Mouse (Mus musculus) olfactory bulb, adult 2 months (tissue): ENCODE measurements around the gene Fmo4. TPM values are rescaled to one million over a fixed set of nuclear protein-coding genes. Genes with fewer than 3 reads are reported as not detected.

Source experiments
- H3K27ac ChIP-seq: fragments of 200-500 bp; 2 replicates; pipeline ENCODE4 v1.5.1; 2012; ENCODE audit warnings: low read depth, low read length; ENCODE audit not compliant: insufficient read depth
- H3K4me1 ChIP-seq: fragments of 200-500 bp; 2 replicates; pipeline ENCODE4 v1.6.1; 2012; ENCODE audit warnings: low read length; ENCODE audit not compliant: control insufficient read depth, insufficient read depth
- H3K4me3 ChIP-seq: fragments of 200-500 bp; 2 replicates; pipeline ENCODE4 v1.5.1; 2012; ENCODE audit warnings: mild to moderate bottlenecking, low read depth, low read length, moderate library complexity; ENCODE audit not compliant: insufficient read depth
- CTCF ChIP-seq: fragments of 200-500 bp; IDR thresholded peaks from 2 replicates; pipeline ENCODE4 v1.5.1; 2012; ENCODE audit warnings: low read depth, mild to moderate bottlenecking, low read length, moderate library complexity; ENCODE audit not compliant: insufficient read depth
- POLR2A ChIP-seq: fragments of 200-500 bp; IDR thresholded peaks from 2 replicates; pipeline ENCODE4 v1.6.1; 2012; ENCODE audit warnings: mild to moderate bottlenecking, low read depth, low read length, moderate library complexity; ENCODE audit not compliant: insufficient read depth
- WGBS: fragments of 180-500 bp; shearing (Covaris S2); methylation state at CpG from one replicate; pipeline ENCODE4 v1.1.7; 2018; 5-methylcytosine and 5-hydroxymethylcytosine counted together
- polyA plus RNA-seq: library from polyadenylated mRNA; stranded (reverse); fragments of >200 nt; gene quantifications from 2 replicates; pipeline ENCODE4 v1.2.4, GENCODE M21; 2012; ENCODE audit warnings: low replicate concordance; ENCODE audit not compliant: missing spikeins, insufficient read depth, insufficient read length

Fmo4 gene
- polyA plus RNA-seq, 1 experiment, result not detected

DNA sequence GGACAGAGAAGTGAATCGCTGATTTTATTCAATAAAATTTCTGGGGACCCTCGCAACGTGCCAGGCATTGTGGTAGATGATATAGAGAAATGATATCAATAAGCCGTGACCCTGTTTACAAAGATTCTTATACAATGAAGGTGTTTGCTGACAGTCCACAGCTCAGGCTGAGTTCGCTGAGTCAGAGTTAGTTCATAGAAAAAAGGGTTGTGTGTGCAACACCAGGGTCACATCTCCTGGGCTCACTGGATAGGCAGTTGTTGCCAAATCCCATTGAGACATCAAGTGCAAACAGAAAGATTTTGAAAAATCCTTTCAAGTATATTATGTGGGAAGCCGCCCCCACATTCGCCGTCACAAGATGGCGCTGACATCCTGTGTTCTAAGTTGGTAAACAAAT, 26.4 kb upstream of the Fmo4 start:
- WGBS, result 96% methylated on average over 9 of the region's 9 CpGs
- TF ChIP-seq POLR2A, result no peak
- no peak overlapping the region for H3K4me3 ChIP-seq
- H3K27ac ChIP-seq, result no peak overlapping the region
- H3K4me1 ChIP-seq, result no peaks in the 10 kb centered on the region

DNA sequence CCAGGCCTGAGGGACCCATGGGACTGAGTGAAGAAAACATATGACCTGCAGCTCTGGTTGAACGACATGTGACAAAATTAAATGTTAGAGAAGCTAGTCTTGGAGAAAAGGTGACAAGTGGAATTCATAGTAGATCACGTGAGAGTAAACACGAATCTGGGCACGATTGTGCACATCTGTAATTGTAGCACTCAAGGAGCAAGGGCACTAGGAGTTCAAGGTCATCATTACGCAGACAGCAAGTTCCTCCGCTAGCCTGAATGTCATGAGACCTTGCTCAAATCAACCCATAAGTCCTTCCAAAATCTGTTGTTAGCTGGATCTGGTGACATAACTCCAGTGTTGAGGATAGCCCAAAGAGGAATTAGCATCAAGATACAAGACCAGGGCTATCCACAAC, 25.2 kb upstream of the Fmo4 start:
- no peak overlapping the region for H3K27ac ChIP-seq
- no peak overlapping the region for H3K4me3 ChIP-seq
- no peak for TF ChIP-seq CTCF
- WGBS, result 92% methylated on average over 6 of the region's 6 CpGs
- no peaks in the 10 kb centered on the region for H3K4me1 ChIP-seq

DNA sequence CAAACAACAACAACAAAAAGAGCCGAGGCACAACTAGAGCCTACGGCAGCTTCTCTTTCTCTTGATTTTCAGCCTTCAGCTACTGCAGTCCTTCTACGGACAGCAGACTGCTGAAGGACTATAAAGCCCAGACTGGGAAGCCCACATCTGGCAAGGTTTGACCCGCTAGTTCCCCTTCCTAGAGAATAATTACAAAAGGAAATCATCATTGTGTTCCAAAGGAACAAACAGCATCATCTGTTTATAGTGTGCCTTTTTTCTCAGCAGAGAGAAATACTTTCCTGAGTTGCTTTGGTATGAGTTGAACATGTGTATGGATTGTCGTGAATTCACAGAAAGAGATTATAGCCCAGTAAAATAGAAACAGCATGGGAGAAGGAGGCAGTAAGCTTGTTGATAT, 20.6 kb upstream of the Fmo4 start:
- 83% methylated on average over 5 of the region's 5 CpGs for WGBS

GRCm38 (mm10) chr1:162832574-162832953, 18.8 kb upstream of the Fmo4 start:
- H3K27ac ChIP-seq, result no peak overlapping the region

More for the DNA sequence above, 20.6 kb upstream of the Fmo4 start:
- Histone ChIP-seq H3K4me1 (peaks cover 5% of the 10 kb centered on the region), H3K4me3 (no peak overlapping the region), H3K27ac (no peak overlapping the region)
- TF ChIP-seq CTCF, result no peak
- no peak for TF ChIP-seq POLR2A

DNA sequence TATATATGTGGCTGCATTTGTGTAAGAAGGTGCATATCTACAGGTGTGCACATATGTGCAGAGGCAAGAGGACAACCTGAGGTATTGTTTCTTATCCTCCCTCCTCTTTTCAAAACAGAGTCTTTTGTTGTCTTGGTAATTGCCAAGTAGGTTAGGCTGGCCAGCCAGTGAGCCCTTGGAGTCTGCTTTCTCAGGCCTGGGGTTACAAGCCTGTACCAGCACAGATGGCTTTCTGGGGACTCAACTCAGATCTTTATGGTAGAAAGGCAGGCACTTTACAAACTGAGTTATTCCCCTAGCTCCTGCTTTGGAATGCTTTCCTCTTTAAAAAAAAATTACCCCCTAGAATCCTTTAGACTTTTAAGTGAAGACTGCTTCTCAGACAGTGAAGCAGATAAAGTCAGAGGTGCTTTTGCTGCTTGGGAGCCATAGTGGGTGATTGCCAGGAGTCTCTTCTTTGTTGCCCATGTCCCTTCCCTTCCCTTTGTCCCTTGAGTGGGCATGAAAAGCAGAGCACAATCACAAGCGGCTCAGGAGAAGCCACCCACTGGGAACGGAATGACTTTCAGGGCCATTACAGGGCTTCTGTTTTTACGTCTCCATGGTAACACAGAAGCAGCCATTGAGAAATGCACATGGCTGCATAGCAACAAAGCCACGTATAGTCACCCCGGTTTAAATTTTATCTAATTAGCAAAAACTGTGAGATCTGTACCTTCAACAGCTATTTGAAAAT, 18.2 kb upstream of the Fmo4 start:
- H3K27ac ChIP-seq, result no peak overlapping the region
- peaks cover 5% of the 10 kb centered on the region for H3K4me1 ChIP-seq
- no peak overlapping the region for H3K4me3 ChIP-seq
- WGBS, result 9% methylated on average over 5 of the region's 5 CpGs
- TF ChIP-seq POLR2A, result no peak
- TF ChIP-seq CTCF, result no peak

More at GRCm38 (mm10) chr1:162832574-162832953, 18.8 kb upstream of the Fmo4 start:
- H3K4me3 ChIP-seq, result no peak overlapping the region
- WGBS, result 34% methylated on average over 5 of the region's 5 CpGs
- TF ChIP-seq POLR2A (no peak), CTCF (no peak)
- peaks cover 5% of the 10 kb centered on the region for H3K4me1 ChIP-seq

DNA sequence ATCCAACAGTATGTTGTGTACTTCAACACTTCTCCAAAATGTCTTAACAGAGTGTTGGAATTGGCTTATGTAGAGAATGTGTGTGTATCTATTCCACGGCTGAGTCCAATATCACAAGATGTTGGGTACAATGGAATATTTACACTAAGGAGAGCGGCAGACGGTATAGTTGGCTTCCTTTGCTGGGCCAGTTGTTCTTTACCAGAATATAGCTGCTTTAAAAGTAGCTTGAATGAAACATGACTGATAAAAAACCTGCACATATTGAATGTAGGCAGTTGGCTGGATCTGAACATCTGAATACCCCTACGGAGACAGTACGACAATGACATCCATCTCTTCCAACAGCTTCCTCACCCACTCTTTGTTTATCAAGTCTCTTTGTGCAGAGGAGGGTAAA, 5.5 kb upstream of the Fmo4 start:
- TF ChIP-seq POLR2A (no peak), CTCF (no peak)
- 91% methylated on average over 5 of the region's 5 CpGs for WGBS
- Histone ChIP-seq H3K27ac (no peak overlapping the region), H3K4me1 (no peaks in the 10 kb centered on the region), H3K4me3 (no peak overlapping the region)

DNA sequence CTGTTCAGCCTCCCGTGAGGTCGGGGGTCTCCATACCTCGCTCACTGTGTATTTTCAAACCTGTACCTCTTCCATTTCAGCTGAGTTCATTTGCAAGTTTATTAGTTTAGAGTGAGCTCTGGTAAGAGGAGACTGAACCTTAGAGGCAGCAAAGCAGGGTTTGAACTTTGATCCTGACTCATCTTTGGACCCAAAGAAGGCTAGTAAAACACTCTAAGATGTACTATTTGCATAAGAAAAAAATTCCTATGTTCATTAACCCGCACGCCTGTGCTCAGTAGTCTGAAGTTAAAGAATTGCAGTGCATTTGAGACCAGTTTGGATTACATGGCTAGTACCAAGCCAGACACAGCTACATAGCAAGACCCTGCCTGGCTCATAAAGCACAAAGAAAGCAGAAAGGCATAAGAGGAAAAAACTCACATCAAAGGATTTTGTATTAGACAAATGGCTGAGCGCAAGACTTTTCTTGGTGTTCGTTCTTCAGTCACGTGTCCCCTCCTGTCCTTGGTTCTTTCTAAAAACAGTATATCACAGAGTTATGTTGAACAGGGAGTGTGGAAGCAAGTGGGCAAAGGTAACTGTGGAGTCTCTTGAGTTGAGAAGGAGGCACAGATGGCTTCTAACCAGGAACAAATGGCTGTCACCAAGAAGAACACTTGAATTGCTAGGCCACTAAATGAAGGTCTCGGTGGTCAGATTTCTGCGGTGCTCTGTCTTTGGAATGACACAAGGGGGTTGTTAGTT, 1.8 kb upstream of the Fmo4 start:
- WGBS, result 86% methylated on average over 10 of the region's 10 CpGs
- TF ChIP-seq CTCF (no peak), POLR2A (no peak)
- H3K27ac ChIP-seq, result no peak overlapping the region
- H3K4me1 ChIP-seq, result no peaks in the 10 kb centered on the region
- no peak overlapping the region for H3K4me3 ChIP-seq

- no peak for TF ChIP-seq CTCF
- no peak for TF ChIP-seq POLR2A
- no peaks in the 10 kb centered on the region for H3K4me1 ChIP-seq
- H3K27ac ChIP-seq, result no peak overlapping the region
- H3K4me3 ChIP-seq, result no peak overlapping the region
- WGBS, result 84% methylated on average over 4 of the region's 4 CpGs
These were observed 1.2 kb upstream of the Fmo4 start for GRCm38 (mm10) chr1:162814932-162815331.

- no peak overlapping the region for H3K27ac ChIP-seq
- WGBS, result 89% methylated on average over 9 of the region's 9 CpGs
- no peak overlapping the region for H3K4me3 ChIP-seq
- no peaks in the 10 kb centered on the region for H3K4me1 ChIP-seq
- no peak for TF ChIP-seq CTCF
- no peak for TF ChIP-seq POLR2A
These were observed 483 bp downstream of the Fmo4 start for GRCm38 (mm10) chr1:162813143-162813835.
